Mouse (Mus musculus): ENCODE measurements around the gene Cenpc1.

DNA sequence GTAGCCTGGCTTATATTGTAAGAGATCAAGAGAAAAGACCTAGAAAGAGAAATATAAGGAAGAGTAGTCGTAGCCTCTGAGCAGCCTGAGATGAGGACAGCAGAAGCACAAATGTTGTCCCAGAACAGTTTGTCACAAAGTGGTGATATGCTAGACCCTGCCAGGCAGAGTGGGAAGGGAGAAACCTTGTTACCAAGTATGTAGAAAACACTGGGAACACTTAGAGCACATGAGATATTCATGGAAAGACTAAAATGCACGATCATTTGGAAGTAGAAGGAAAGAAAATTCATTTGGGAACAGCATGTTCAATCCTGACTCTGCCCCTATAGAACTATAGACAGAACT is 77.9 kb downstream of the Cenpc1 start:
- TF ChIP-seq POLR2A (IDR thresholded peaks at IDR 0.05; ENCODE audit: low read depth, low read length) (no peak), MEF2A (IDR thresholded peaks at IDR 0.05; ENCODE audit: borderline replicate concordance, low read depth, low read length) (no peak), POLR2AphosphoS2 (IDR thresholded peaks at IDR 0.05; ENCODE audit: low read depth, low read length) (no peak), NELFE (IDR thresholded peaks at IDR 0.05; ENCODE audit: low read depth, low read length) (no peak), ETS1 (conservative IDR thresholded peaks at IDR 0.05; ENCODE audit: low read depth, low read length) (no peak), RCOR1 (conservative IDR thresholded peaks at IDR 0.05; ENCODE audit: low read depth, low read length) (no peak), CTCF (conservative IDR thresholded peaks at IDR 0.05 in 1 of 2, IDR thresholded peaks at IDR 0.05 in 1 of 2; ENCODE audit: low read depth in 2 of 2, low read length in 2 of 2) (no peak), BHLHE40 (IDR thresholded peaks at IDR 0.05; ENCODE audit: low read depth, low read length) (no peak), ZNF384 (IDR thresholded peaks at IDR 0.05; ENCODE audit: low read depth, low read length) (no peak), SMC3 (IDR thresholded peaks at IDR 0.05; ENCODE audit: low read depth, low read length) (no peak), JUND (conservative IDR thresholded peaks at IDR 0.05; ENCODE audit: low read depth, low read length) (no peak), ZKSCAN1 (IDR thresholded peaks at IDR 0.05; ENCODE audit: borderline replicate concordance, low read depth, low read length) (no peak), TCF12 (IDR thresholded peaks at IDR 0.05; ENCODE audit: low read depth, low read length) (no peak)

All from CH12.LX (cell line).